Mouse (Mus musculus) C2C12 (cell line): ENCODE measurements at regions not wholly inside any gene's neighbourhood (a gene's known extent, or its start where the extent isn't known, plus 50 kb on each side); places are given as distances from the start of the nearest gene placed in this dataset.

Experiments
- CTCF ChIP-seq: IDR thresholded peaks from one replicate; pipeline ENCODE4 v1.5.1; 2011; ENCODE audit not compliant: control insufficient read depth, insufficient read depth, insufficient read length
- USF1 ChIP-seq: IDR thresholded peaks from one replicate; pipeline ENCODE4 v1.6.1; 2011; ENCODE audit warnings: low read depth, mild to moderate bottlenecking, control low read depth, moderate library complexity

- TF ChIP-seq USF1 (no peak), CTCF (no peak)
These were observed 695.9 kb downstream of the Diaph3 start for GRCm38 (mm10) chr14:86445139-86445538.
